Mouse (Mus musculus): Measurements from ENCODE around the gene Megf6. TPM values are rescaled to one million over a fixed set of nuclear protein-coding genes. Genes with fewer than 3 reads are reported as not detected.

Megf6 gene
- polyA plus RNA-seq, 1 experiment: not detected

DNA sequence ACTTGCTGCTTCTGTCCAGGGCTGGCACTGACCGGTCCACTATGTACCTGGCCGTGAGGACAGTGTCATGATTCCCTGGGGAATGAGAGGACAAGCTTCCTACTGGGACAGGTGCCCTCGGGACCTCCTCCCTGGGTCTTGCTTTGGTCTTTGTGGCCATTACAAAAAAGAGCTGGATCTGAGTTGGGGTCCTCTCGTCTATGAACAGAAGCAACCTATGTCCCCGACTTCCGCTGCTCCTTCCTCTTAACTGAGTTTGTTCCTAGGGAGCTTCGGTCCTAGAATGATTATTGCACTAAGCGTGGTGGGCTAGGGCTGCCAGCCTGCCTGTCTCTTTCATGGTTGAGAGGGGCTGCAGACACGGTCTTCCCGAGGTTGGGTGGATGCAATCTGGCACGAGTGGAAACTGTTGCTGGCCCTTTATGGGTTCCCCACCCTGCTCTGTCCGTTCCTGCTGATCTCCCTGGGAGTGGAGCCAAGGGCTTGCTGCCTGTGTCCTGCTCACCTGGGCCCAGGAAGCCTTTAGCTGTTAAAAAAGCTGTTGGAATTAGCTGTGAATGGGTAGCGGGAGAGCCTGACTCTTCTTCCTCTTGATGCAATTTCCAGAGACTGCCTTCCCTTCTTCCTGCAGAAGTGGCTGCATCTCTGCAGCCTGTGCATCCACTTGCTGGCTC, 1.5 kb downstream of the Megf6 start:
- TF ChIP-seq GATA1 (IDR thresholded peaks at IDR 0.05; ENCODE audit: borderline replicate concordance, low read length): no peak
- no peak for TF ChIP-seq FLI1 (IDR thresholded peaks at IDR 0.05; ENCODE audit: low read length)
- H3K4me1 ChIP-seq: peaks cover 10% of the 10 kb centered on the region
- no peaks in the 10 kb centered on the region for H3K9me3 ChIP-seq
- no peak overlapping the region for H3K4me3 ChIP-seq (replicated peaks)
- peaks cover 89% of the 10 kb centered on the region for H3K27me3 ChIP-seq (replicated peaks)
- no peaks in the 10 kb centered on the region for H3K36me3 ChIP-seq (replicated peaks; ENCODE audit: low read length)

DNA sequence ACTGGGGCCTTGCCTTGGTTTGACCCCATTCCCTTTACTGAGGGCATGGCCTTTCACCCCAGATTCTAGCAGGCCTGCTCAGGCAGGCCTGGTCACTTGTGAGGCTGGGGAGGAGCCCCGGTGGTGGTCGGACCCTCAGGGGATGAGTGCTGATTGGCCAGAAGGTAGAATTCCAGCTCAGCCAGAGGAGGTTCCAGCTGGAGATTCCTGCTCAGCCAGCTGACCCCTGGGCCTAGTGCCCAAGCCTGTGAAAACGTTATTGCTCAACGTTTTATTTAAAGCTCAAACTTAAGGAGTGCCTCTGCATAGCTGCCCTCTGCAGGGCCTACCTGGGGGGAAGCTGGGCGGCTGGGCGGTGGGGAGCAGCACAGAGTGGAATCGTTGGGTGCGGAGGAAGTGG, 6.7 kb downstream of the Megf6 start:
- Histone ChIP-seq H3K27me3 (replicated peaks) (peaks cover 63% of the 10 kb centered on the region), H3K4me1 (no peaks in the 10 kb centered on the region), H3K36me3 (replicated peaks; ENCODE audit: low read length) (no peaks in the 10 kb centered on the region), H3K9me3 (no peaks in the 10 kb centered on the region), H3K4me3 (replicated peaks) (no peak overlapping the region)
- no peak for TF ChIP-seq GATA1 (IDR thresholded peaks at IDR 0.05; ENCODE audit: borderline replicate concordance, low read length)
- TF ChIP-seq FLI1 (IDR thresholded peaks at IDR 0.05; ENCODE audit: low read length): no peak

DNA sequence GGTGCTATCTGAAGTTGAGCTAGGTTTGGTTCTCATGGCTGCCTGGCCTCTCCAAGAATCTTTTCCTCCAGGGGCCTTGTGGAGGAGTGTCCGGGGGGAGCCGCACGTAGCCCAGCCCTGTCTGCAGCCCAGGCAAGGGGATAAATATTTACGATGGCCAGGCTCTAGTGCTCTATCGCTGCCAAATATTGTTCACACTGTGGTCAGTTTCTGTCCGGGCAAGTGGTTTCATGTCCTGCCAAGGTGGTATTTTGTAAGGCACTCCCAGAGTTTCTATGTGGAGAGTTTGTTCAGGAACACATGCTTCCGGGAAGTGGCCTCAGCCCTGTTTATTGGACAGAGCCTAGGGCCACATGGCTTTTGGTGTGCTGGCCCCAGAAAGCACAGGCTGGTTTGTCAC, 10.5 kb downstream of the Megf6 start:
- Histone ChIP-seq H3K9me3 (no peaks in the 10 kb centered on the region), H3K27me3 (replicated peaks) (peaks cover 55% of the 10 kb centered on the region), H3K4me3 (replicated peaks) (no peak overlapping the region), H3K36me3 (replicated peaks; ENCODE audit: low read length) (no peaks in the 10 kb centered on the region), H3K4me1 (no peaks in the 10 kb centered on the region)
- TF ChIP-seq GATA1 (IDR thresholded peaks at IDR 0.05; ENCODE audit: borderline replicate concordance, low read length) (no peak), FLI1 (IDR thresholded peaks at IDR 0.05; ENCODE audit: low read length) (no peak)

DNA sequence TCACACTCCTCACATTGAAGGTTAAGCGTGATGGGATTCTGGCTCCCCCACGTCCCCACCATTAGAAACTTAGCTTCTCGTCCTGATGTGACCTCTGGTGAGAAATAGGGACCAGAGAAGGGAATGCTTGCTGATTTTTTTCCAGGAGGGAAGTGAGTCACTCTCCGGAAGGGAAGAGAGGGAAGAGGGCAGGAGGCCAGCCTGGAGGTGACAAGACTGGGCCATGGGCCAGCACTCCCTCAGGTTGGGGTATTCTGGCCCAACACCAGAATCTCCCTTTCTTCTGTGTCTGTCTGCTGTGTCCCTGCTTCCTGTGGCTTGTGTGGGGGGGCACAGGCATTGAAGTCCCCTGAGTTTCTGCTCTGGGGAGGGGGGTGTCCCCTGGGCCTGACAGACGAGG, 13.0 kb downstream of the Megf6 start:
- no peaks in the 10 kb centered on the region for H3K36me3 ChIP-seq (replicated peaks; ENCODE audit: low read length)
- peaks cover 62% of the 10 kb centered on the region for H3K27me3 ChIP-seq (replicated peaks)

DNA sequence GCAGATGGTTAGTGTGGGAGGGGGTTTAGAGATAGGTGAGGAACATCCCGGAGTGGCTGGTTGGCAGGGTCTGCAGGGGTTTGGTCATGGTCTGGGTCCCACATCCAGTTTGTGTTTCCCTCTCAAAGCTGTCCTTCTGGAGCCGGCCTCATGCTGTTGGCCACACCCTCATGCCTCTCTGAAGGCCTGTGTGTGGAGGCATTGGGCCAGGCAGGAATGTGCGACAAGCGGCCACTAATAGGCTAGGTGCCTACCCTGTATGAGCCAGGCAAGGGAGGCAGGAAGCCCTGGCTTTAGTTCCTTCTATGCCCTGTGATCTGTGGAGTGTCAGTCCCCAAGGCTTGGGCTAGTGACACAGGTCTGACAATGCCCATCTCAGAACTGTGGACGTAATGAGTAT, 14.5 kb downstream of the Megf6 start:
- peaks cover 11% of the 10 kb centered on the region for H3K4me1 ChIP-seq
- H3K36me3 ChIP-seq (replicated peaks; ENCODE audit: low read length): no peaks in the 10 kb centered on the region
- TF ChIP-seq FLI1 (IDR thresholded peaks at IDR 0.05; ENCODE audit: low read length) (no peak), GATA1 (IDR thresholded peaks at IDR 0.05; ENCODE audit: borderline replicate concordance, low read length) (no peak)
- peaks cover 69% of the 10 kb centered on the region for H3K27me3 ChIP-seq (replicated peaks)
- H3K4me3 ChIP-seq (replicated peaks): no peak overlapping the region
- no peaks in the 10 kb centered on the region for H3K9me3 ChIP-seq

More for the DNA sequence above, 13.0 kb downstream of the Megf6 start:
- Histone ChIP-seq H3K9me3 (no peaks in the 10 kb centered on the region), H3K4me1 (peaks cover 4% of the 10 kb centered on the region), H3K4me3 (replicated peaks) (no peak overlapping the region)
- TF ChIP-seq FLI1 (IDR thresholded peaks at IDR 0.05; ENCODE audit: low read length) (no peak), GATA1 (IDR thresholded peaks at IDR 0.05; ENCODE audit: borderline replicate concordance, low read length) (no peak)

DNA sequence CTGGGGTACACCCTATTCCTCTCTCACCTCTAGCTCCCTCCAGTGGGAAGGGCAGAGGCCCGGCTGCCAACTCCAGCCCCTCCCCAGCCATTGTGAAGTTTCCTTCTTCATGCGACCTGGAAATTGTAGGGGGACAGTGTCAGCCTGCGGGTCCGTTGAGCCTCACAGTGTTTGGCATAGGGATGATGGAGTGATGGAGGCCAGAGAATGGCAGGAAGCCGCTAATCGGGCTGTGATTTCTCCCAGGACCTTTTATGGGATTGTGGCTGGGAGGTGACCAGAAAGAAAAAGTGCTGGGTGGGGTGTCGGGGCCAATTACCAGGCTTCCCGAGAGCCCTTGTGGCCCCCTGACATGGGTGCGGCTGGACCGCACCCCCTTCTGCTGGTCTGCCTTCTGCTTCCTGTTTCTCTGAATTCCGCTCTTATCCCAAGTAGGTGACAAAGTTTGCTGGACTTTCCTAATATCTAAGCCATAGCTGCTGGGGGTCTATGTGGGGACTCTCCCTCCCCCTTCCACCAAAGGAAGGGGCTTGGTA, 15.5 kb downstream of the Megf6 start:
- H3K36me3 ChIP-seq (replicated peaks; ENCODE audit: low read length): no peaks in the 10 kb centered on the region
- peaks cover 73% of the 10 kb centered on the region for H3K27me3 ChIP-seq (replicated peaks)
- TF ChIP-seq FLI1 (IDR thresholded peaks at IDR 0.05; ENCODE audit: low read length) (no peak), GATA1 (IDR thresholded peaks at IDR 0.05; ENCODE audit: borderline replicate concordance, low read length) (no peak)
- no peak overlapping the region for H3K4me3 ChIP-seq (replicated peaks)
- H3K4me1 ChIP-seq: peaks cover 11% of the 10 kb centered on the region
- no peaks in the 10 kb centered on the region for H3K9me3 ChIP-seq

DNA sequence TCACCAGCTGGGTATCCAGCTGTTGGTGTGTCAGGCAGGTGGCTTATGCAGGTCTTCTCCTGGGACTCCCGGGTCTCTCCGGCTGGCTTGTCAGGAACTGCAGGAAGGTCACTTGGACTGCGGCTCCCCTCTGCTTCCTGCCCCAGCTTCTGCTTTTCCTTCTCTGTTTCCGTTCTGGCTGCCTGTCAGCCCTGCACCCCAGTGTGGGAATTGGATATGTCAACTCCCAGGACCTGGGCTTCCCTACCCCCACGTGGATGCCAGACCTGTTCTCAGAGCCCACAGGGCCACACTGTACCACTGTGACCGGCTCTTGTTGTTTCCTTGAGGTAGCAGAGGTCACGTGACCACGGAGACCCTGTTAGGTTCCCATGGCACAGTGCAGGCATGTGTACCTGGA, 18.4 kb downstream of the Megf6 start:
- Histone ChIP-seq H3K27me3 (replicated peaks) (peaks cover 63% of the 10 kb centered on the region), H3K4me1 (peaks cover 11% of the 10 kb centered on the region), H3K36me3 (replicated peaks; ENCODE audit: low read length) (no peaks in the 10 kb centered on the region), H3K9me3 (peaks cover 2% of the 10 kb centered on the region), H3K4me3 (replicated peaks) (peak overlapping the region; percentile 42)
- TF ChIP-seq FLI1 (IDR thresholded peaks at IDR 0.05; ENCODE audit: low read length): no peak
- TF ChIP-seq GATA1 (IDR thresholded peaks at IDR 0.05; ENCODE audit: borderline replicate concordance, low read length): no peak

DNA sequence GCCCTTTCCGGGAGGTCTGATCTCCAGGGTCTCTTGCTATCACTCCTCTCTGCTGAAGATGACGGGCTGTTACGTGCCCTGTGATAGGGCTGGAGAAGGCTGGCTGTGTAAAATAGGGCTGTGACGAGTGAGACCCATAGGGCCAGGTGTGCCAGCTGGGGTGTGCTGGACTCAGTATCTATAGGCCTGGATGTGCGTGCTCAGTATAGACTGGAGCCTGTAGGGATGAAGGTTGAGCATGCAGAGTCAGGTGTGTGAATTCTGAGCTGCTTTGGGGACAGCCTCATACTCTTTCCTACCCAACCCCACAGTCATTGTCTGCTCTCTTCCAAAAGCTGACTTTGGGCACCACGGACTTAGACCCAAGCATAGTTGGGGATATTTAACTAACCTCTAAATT, 27.4 kb downstream of the Megf6 start:
- H3K4me3 ChIP-seq (replicated peaks): peak overlapping the region; percentile 11
- no peaks in the 10 kb centered on the region for H3K4me1 ChIP-seq
- TF ChIP-seq FLI1 (IDR thresholded peaks at IDR 0.05; ENCODE audit: low read length) (no peak), GATA1 (IDR thresholded peaks at IDR 0.05; ENCODE audit: borderline replicate concordance, low read length) (no peak)
- peaks cover 14% of the 10 kb centered on the region for H3K9me3 ChIP-seq
- no peaks in the 10 kb centered on the region for H3K36me3 ChIP-seq (replicated peaks; ENCODE audit: low read length)
- H3K27me3 ChIP-seq (replicated peaks): peaks cover 25% of the 10 kb centered on the region

DNA sequence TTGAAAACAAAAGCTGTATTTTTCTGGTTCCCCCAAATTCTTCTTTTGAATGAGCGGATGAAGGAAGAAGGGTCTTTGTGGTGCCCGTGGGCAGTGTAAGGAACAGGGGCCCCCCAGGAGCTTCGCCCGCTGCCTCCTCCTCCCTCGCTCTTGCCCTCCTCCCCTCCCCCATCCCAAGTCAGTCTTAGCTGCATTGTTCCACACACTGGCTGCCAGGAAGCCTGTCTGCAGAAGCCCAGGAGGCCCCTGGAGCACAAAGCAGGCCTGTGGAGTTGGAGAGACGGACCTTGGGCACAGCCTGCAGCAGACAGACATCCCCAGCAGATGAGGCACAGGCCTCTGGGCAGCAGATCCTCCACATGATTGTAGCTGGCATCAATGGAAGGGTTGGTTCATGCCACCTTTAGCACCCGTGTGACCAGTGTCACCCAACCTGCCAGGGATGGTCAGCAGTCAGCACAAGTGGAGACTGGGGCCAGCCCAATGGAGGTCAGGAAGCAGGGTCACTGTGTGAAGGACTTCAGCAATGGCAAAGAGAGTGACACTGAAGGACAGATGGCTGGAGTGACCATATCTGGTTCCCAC, 27.9 kb downstream of the Megf6 start:
- H3K4me3 ChIP-seq (replicated peaks): no peak overlapping the region
- no peaks in the 10 kb centered on the region for H3K36me3 ChIP-seq (replicated peaks; ENCODE audit: low read length)
- peaks cover 14% of the 10 kb centered on the region for H3K9me3 ChIP-seq
- TF ChIP-seq FLI1 (IDR thresholded peaks at IDR 0.05; ENCODE audit: low read length) (no peak), GATA1 (IDR thresholded peaks at IDR 0.05; ENCODE audit: borderline replicate concordance, low read length) (no peak)
- no peaks in the 10 kb centered on the region for H3K4me1 ChIP-seq
- H3K27me3 ChIP-seq (replicated peaks): peaks cover 30% of the 10 kb centered on the region

DNA sequence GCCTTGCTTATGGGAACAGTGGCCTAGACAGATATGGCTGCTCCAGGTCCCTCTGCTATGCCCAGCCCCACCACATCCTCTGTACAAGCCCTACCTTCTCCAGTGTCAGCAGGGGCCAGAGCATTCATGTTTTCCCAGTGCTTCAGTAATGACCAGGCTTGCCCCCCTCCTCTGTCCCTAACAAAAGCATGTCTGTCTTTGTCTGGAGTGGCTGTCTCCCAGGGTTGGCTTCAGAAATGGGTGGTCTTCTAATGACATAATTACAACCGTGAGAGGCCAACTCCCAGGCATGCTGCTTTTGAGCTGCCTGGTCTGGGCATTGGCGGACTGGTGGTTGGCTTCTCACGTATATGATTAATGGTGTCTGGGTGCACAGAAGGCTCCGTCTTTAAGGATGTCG, 31.0 kb downstream of the Megf6 start:
- H3K36me3 ChIP-seq (replicated peaks; ENCODE audit: low read length): no peaks in the 10 kb centered on the region
- peaks cover 42% of the 10 kb centered on the region for H3K27me3 ChIP-seq (replicated peaks)
- TF ChIP-seq FLI1 (IDR thresholded peaks at IDR 0.05; ENCODE audit: low read length) (no peak), GATA1 (IDR thresholded peaks at IDR 0.05; ENCODE audit: borderline replicate concordance, low read length) (no peak)
- H3K4me1 ChIP-seq: 0 out of 2 replicates have a peak, but pooled peaks cover 3% of the 10 kb centered on the region
- no peak overlapping the region for H3K4me3 ChIP-seq (replicated peaks)
- H3K9me3 ChIP-seq: no peaks in the 10 kb centered on the region

All from megakaryocyte, embryonic 14.5 days (primary cell).